Mouse (Mus musculus): ENCODE data around the gene Krtap13. TPM values are rescaled to one million over a fixed set of nuclear protein-coding genes. Genes with fewer than 3 reads are reported as not detected.
"Not testable (repeated sequence)": the region's sequence is repeated elsewhere in the genome, so short reads cannot be mapped to it uniquely, and the experiment has no call there.

Krtap13 gene
- polyA plus RNA-seq (2012; ENCODE audit: insufficient read depth, low replicate concordance), result not detected in 2 replicates

- H3K4me1 ChIP-seq; H3K9me3 ChIP-seq; H3K4me3 ChIP-seq (replicated peaks); H3K27me3 ChIP-seq (replicated peaks); H3K36me3 ChIP-seq (replicated peaks; ENCODE audit: low read length): not testable (repeated sequence)
Measured at GRCm38 (mm10) chr16:88751535-88751934, at the start of gene Krtap13. TSS of gene Krtap13 (minus strand) at chr16:88751635.

GRCm38 (mm10) chr16:88786786-88787185, 35.4 kb upstream of the Krtap13 start:
- TF ChIP-seq GATA1 (IDR thresholded peaks at IDR 0.05; ENCODE audit: borderline replicate concordance, low read length), result no peak
- no peak for TF ChIP-seq FLI1 (IDR thresholded peaks at IDR 0.05; ENCODE audit: low read length)
- H3K27me3 ChIP-seq (replicated peaks), result no peaks in the 10 kb centered on the region

DNA sequence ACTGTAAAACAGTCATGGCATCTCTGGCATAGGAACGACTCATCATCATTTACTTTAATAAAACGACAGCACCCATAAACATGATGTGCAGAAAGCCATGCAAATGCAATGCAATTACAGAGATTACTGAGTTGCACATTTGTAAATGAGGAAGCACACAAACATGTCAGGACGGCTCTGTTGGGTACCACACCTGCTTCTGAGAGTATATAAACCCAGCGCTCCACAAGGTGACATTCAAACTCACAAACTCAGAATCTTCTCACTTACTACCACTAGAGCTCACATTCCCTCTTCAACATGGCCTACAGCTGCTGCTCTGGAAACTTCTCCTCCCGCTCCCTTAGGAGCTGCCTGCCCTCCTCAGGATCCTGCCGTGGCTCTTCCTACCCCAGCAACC, 26.2 kb upstream of the Krtap13 start, which contains the start of gene Gm5965:
Gm5965 (plus strand) TSS at position 301 of the 400 bp plus-strand sequence.
- H3K36me3 ChIP-seq (replicated peaks; ENCODE audit: low read length), result no peaks in the 10 kb centered on the region
- no peak within 1 kb of the TSS for H3K4me3 ChIP-seq (replicated peaks)
- H3K27me3 ChIP-seq (replicated peaks), result no peaks in the 10 kb centered on the region
- H3K4me1 ChIP-seq, result no peaks in the 10 kb centered on the region
- H3K9me3 ChIP-seq, result peaks cover 9% of the 10 kb centered on the region
- TF ChIP-seq FLI1 (IDR thresholded peaks at IDR 0.05; ENCODE audit: low read length) (no peak), GATA1 (IDR thresholded peaks at IDR 0.05; ENCODE audit: borderline replicate concordance, low read length) (no peak)

More at GRCm38 (mm10) chr16:88786786-88787185, 35.4 kb upstream of the Krtap13 start:
- H3K36me3 ChIP-seq (replicated peaks; ENCODE audit: low read length), result no peaks in the 10 kb centered on the region
- H3K4me3 ChIP-seq (replicated peaks), result no peak overlapping the region
- H3K9me3 ChIP-seq, result peaks cover 12% of the 10 kb centered on the region; the same call in 1 of the 2 replicates
- no peaks in the 10 kb centered on the region for H3K4me1 ChIP-seq

DNA sequence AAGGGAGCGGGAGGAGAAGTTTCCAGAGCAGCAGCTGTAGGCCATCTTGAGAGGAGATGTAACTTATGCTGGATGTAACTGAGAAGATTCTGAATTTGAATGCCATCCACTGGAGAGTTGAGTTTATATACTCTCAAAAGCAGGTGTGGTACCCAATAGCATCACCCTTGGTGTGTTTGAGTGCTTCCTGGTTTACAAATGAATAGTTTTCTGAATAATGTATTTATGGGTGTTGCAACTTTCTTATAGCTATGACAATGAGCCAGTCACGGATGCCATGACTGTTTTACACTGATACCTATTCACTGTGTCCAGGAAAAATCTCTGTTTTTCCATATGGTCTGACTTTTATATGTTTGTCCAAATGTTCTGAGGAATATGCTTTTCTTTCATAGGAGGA, 22.7 kb upstream of the Krtap13 start, which contains the start of gene 2310057N15Rik:
2310057N15Rik (minus strand) TSS at position 101 of the 400 bp plus-strand sequence.
- no peaks in the 10 kb centered on the region for H3K36me3 ChIP-seq (replicated peaks; ENCODE audit: low read length)
- no peak for TF ChIP-seq GATA1 (IDR thresholded peaks at IDR 0.05; ENCODE audit: borderline replicate concordance, low read length)
- no peak for TF ChIP-seq FLI1 (IDR thresholded peaks at IDR 0.05; ENCODE audit: low read length)
- peaks cover 9% of the 10 kb centered on the region for H3K9me3 ChIP-seq
- no peak within 1 kb of the TSS for H3K4me3 ChIP-seq (replicated peaks)
- no peaks in the 10 kb centered on the region for H3K27me3 ChIP-seq (replicated peaks)
- no peaks in the 10 kb centered on the region for H3K4me1 ChIP-seq

- H3K4me3 ChIP-seq (replicated peaks); H3K4me1 ChIP-seq; H3K9me3 ChIP-seq; H3K27me3 ChIP-seq (replicated peaks); H3K36me3 ChIP-seq (replicated peaks; ENCODE audit: low read length): not testable (repeated sequence)
Measured at GRCm38 (mm10) chr16:88758547-88758946, 7.1 kb upstream of the Krtap13 start, which contains the start of gene 2310034C09Rik. TSS of gene 2310034C09Rik (plus strand) at chr16:88758847.

DNA sequence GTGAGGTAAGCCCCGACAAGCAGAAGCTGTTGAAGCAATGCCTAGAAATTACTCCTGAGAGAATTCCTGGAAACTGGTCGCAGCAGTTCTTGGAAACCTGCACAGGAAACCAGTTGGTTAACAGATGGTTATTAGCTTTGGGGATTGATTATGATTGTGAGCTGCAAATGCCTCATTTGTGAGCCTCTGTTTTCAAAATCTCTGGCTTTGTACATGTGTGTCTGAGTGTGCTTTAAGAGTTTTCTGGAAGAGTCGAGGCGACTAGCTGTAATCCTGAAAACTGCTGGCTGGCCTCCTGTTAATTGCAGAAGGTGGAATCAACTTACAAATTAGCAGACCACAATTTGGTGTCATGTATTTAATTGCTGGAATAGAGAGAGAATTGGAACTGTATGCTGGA, 3.5 kb downstream of the Krtap13 start:
- Histone ChIP-seq H3K4me1 (no peaks in the 10 kb centered on the region), H3K9me3 (no peaks in the 10 kb centered on the region), H3K4me3 (replicated peaks) (no peak overlapping the region), H3K27me3 (replicated peaks) (no peaks in the 10 kb centered on the region), H3K36me3 (replicated peaks; ENCODE audit: low read length) (no peaks in the 10 kb centered on the region)
- TF ChIP-seq GATA1 (IDR thresholded peaks at IDR 0.05; ENCODE audit: borderline replicate concordance, low read length) (no peak), FLI1 (IDR thresholded peaks at IDR 0.05; ENCODE audit: low read length) (no peak)

DNA sequence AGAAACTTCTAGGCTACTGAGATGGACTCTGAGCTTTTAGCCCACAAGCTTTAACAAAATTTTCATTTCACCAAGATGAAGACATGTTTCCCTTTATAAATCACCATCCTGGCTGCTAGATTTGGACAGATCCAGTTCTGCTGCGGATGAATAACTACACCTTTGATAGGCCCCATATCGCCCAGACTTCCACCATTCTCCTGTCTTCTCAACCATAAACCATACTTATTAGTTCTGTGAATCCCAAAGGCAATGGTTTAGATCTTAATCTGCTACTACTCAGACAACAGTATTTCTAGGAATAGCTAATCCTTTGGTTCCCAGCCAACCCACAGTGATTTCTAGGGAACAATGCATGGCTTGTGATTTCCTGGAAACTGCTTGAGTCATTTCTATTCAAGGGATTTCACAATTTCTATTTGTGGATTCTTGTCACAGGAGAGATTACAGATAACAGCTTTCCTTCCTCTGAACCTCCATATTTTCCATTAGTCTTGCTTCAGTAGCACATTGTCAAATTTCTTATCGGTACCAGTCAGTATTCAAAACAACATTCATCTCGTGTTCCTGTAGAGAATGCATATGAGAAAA, 6.6 kb downstream of the Krtap13 start:
- Histone ChIP-seq H3K9me3 (no peaks in the 10 kb centered on the region), H3K36me3 (replicated peaks; ENCODE audit: low read length) (no peaks in the 10 kb centered on the region), H3K4me1 (no peaks in the 10 kb centered on the region), H3K4me3 (replicated peaks) (no peak overlapping the region), H3K27me3 (replicated peaks) (no peaks in the 10 kb centered on the region)
- TF ChIP-seq FLI1 (IDR thresholded peaks at IDR 0.05; ENCODE audit: low read length), result no peak
- no peak for TF ChIP-seq GATA1 (IDR thresholded peaks at IDR 0.05; ENCODE audit: borderline replicate concordance, low read length)

DNA sequence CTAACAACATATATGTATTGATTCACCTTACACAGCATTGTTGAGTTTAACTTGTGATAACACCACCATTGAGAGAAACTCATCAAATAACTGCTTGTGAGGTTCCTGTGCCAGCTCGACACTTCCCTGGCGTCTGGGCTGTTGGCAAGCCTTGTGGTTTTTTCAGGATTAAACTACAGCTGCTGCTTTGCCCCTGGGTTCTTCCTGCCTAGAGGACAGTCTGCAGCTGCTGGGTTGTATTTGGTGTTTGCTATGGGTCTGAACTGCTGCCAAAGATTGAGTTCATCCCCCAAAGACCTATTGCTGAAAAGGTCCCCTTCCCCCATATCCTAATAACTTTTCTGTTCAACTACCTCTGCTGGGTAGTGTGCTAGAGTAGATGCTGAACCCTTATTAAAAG, 16.0 kb downstream of the Krtap13 start:
- Histone ChIP-seq H3K4me1 (no peaks in the 10 kb centered on the region), H3K27me3 (replicated peaks) (no peaks in the 10 kb centered on the region), H3K9me3 (no peaks in the 10 kb centered on the region), H3K4me3 (replicated peaks) (no peak overlapping the region), H3K36me3 (replicated peaks; ENCODE audit: low read length) (no peaks in the 10 kb centered on the region)
- no peak for TF ChIP-seq FLI1 (IDR thresholded peaks at IDR 0.05; ENCODE audit: low read length)

- Histone ChIP-seq H3K4me3 (replicated peaks) (no peak within 1 kb of the TSS), H3K36me3 (replicated peaks; ENCODE audit: low read length) (no peaks in the 10 kb centered on the region), H3K9me3 (peaks cover 6% of the 10 kb centered on the region), H3K27me3 (replicated peaks) (no peaks in the 10 kb centered on the region), H3K4me1 (no peaks in the 10 kb centered on the region)
- TF ChIP-seq FLI1 (IDR thresholded peaks at IDR 0.05; ENCODE audit: low read length) (no peak), GATA1 (IDR thresholded peaks at IDR 0.05; ENCODE audit: borderline replicate concordance, low read length) (no peak)
Measured at GRCm38 (mm10) chr16:88728812-88729275, 22.6 kb downstream of the Krtap13 start, which contains the start of gene Krtap13-1. TSS of gene Krtap13-1 (plus strand) at chr16:88728862.

GRCm38 (mm10) chr16:88720031-88720430, 31.4 kb downstream of the Krtap13 start:
- no peak for TF ChIP-seq FLI1 (IDR thresholded peaks at IDR 0.05; ENCODE audit: low read length)
- TF ChIP-seq GATA1 (IDR thresholded peaks at IDR 0.05; ENCODE audit: borderline replicate concordance, low read length), result no peak
- H3K9me3 ChIP-seq, result no peaks in the 10 kb centered on the region
- no peaks in the 10 kb centered on the region for H3K4me1 ChIP-seq
- no peaks in the 10 kb centered on the region for H3K27me3 ChIP-seq (replicated peaks)
- H3K36me3 ChIP-seq (replicated peaks; ENCODE audit: low read length), result no peaks in the 10 kb centered on the region
- H3K4me3 ChIP-seq (replicated peaks), result no peak overlapping the region

All from megakaryocyte, embryonic 14.5 days (primary cell).